Mouse (Mus musculus) ovary, postnatal 14 days (tissue): ENCODE results near the gene Zfp972.
"Not testable (repeated sequence)": the region's sequence is repeated elsewhere in the genome, so short reads cannot be mapped to it uniquely, and the experiment has no call there.

ENCODE experiments used
- DNase-seq: peaks from one replicate; pipeline ENCODE4 v3.0.0; 2022; ENCODE audit warnings: low spot score

The Zfp972 gene

DNA sequence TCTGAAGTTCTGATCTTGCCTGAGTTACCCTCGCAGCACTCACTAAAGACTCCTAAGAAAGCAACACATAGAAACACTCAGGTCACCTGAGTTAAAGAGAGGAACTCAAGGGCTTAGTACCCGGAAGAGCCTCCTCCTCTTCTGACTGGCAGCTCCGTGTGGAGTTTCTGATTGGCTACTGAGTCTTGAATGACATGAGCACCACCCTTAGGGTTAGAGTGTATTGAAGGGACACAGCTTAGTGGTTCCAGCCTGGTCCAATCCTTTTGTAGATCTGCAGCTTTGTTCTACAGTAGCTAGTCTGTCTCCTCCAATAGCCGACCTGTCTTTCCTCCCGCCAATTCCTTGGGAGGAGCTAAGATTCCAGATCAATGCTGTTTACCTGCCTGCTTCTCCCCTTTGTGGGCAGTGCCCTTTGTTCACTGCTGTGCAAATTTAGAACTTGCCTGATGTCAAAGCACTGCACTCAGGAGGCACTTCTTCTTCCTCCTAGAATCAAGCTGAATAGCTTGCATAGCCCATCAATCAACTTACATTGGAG is at the start of gene Zfp972:
Gene Zfp972, minus strand, starts transcription at position 51 of the 541 bp plus-strand sequence.
- not testable (repeated sequence) for DNase-seq

DNA sequence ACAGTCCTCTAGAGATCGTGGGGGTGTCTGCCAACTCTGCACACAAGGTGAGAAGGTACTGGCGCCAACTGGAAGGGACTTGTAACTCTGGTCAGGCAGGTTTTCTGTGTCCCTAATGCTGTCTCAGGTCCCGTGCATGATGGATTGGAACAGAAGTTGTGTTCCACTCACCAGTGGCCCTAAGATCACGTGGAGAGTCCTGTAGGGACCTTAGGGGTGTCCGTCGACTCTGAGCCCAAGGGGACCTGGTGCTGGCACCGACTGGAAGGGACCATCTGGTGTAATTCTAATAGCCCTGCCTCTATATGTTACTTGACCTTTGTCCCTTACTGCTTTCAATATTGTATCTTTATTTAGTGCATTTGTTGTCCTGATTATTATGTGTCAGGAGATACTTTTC is 49.4 kb upstream of the Zfp972 start:
- DNase-seq: not testable (repeated sequence)

DNA sequence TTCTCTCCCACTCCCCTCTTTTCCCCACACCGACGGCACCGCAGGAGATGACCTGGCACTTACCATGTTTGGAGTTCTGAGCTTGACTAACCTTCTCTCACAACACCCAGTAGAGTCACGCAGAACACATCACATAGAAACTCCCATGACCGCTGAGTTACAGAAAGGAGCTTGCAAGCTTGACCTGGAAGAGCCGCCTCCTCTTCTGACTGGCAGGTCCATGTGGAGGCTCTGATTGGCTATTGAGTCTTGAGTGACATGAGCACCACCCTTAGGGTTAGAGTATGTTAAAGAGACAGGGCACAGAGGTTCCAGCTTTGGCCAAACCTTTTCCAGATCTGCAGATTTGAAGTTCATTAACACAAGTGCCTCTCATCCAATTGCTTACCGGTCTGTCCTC is 31.7 kb upstream of the Zfp972 start, which contains the start of gene Gm14326:
Gene Gm14326, minus strand, starts transcription at position 153 of the 400 bp plus-strand sequence.
- DNase-seq: peak; percentile 66

DNA sequence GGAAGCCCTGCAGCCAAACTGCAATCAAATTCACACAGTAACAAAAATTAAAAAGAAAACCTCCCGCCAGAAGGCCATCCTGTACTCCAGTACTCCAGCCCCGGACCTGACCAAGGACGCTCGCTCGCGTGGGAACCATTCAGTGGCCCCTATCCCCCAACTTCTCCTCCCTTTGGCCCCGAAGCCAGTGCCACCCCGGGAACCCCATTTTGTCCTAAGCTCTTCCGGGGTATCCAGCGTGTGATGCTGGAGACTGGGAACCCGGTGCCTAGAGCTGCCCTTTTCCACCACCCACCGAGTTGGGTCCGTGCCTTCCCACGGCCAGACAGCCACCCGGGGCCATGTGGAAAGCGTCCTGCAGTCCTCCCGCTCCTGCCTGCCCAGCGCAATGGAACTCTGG is 31.3 kb upstream of the Zfp972 start:
- peak; percentile 2 for DNase-seq

DNA sequence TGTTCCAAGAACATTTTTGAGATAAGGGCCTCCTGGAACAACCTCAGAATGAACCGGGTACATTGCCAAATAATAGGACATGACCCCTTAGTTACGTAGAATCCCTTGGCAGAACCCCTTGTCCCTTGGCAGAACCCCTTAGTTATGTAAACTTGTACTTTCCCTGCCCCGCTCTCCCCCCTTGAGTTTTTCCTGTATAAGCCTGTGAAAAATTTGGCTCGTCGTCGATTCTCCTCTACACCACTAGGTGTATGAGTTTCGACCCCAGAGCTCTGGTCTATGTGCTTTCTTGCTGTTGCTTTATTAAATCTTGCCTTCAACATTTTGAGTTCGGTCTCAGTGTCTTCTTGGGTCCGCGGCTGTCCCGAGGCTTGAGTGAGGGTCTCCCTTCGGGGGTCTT is 22.1 kb downstream of the Zfp972 start:
- not testable (repeated sequence) for DNase-seq

DNA sequence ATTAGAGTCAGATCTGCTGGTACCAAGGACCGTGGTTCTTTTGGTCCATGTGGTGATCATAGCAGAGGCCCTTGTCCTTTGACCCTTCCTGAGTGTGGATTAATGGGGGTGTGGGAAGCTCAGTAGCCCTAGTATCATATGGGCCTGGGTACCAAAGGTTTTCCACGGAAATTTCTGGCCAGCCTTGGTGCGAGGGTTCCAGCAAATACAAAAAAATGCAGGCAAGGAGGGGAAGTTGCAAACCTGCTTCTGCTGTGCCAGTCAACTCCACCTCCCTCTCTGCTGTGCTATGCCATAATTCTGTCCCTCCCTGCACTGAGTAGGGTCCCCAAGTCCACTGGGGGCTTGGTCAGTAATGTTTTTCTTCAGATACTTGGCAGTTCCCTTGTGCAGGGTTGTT is 27.2 kb downstream of the Zfp972 start:
- not testable (repeated sequence) for DNase-seq

DNA sequence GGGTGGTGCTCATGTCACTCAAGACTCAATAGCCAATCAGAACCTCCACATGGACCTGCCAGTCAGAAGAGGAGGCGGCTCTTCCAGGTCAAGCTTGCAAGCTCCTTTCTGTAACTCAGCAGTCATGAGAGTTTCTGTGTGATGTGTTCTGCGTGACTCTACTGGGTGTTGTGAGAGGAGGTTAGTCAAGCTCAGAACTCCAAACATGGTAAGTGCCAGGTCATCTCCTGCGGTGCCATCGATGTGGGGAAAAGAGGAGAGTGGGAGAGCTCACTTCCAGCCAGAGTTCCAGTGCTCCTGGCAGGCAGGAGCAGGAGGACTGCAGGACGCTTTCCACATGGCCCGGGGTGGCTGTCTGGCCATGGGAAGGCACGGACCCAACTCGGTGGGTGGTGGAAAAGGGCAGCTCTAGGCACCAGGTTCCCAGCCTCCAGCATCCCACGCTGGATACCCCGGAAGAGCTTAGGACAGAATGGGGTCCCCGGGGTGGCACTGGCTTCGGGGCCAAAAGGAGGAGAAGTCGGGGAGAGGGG is 28.3 kb downstream of the Zfp972 start, which contains the start of gene Gm14327:
Gene Gm14327, plus strand, starts transcription at position 51 of the 533 bp plus-strand sequence.
- not testable (repeated sequence) for DNase-seq

DNA sequence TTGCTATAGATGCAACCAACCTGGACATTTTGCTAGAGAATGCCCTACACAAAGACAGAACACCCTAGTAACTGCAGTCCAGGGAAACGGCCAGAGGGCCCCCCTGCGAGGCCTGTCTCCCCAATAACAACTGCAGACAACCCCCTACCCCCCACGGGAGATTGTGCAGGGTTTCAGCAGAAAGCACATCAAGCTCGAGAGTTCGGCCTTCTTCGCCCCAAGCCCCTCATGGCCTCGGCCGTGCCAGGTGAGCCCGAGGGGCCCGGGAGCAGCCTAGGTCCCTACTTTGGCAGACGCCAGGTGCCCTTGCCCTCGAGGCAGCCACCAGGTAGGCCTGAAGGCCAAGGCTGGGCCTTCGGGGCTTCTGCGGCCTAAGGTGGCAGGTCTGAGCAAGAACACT is 37.7 kb downstream of the Zfp972 start:
- not testable (repeated sequence) for DNase-seq

DNA sequence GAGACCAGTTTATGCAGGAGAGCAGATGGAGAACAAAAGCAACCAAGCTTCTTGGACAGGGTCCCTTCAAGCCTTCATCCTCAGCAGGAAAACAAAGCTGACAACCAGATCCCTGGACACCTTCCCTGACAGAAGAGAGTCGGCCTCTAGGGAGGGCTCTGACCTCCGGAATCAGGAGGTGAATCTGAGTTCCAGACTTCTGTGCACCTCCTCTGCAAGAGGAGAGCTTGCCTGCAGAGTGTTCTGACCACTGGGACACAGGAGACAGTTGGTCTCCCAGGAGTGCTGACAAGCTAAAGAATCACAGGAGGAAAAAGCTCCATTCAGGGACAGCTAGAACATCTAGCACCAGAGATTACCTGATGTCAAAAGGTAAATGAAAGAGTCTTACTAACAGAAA is 63.2 kb downstream of the Zfp972 start:
- not testable (repeated sequence) for DNase-seq
